Comparison of ENCODE assay signal across 8 mouse cellular contexts in genomic region chr3:126363568-126364505, GRCm38 (mm10). TPM values are rescaled to one million over a fixed set of nuclear protein-coding genes. Genes with fewer than 3 reads are reported as not detected.
DNase-seq lines count a peak whose midpoint lies in the region; ATAC-seq and TF ChIP-seq lines count a peak whose summit lies in the region.

TSS of gene Arsj (plus strand) at chr3:126363684.

- peak within 1 kb of the TSS; percentile 22; the same call in 1 of the 2 replicates for H3K9ac ChIP-seq in forebrain, embryonic 15.5 days (replicated peaks)

- DNase-seq in brain, adult 2 months (ENCODE audit: low read depth, low spot score) = peak; percentile 70
- DNase-seq in heart, postnatal 10 days = peak; percentile 67 to 69
- peak; percentile 61 to 62 for DNase-seq in layer of hippocampus, postnatal 36 days
- DNase-seq in lung, postnatal 4 days = peak; percentile 46 to 66
- DNase-seq in right cerebral cortex, postnatal 25 days = peak; percentile 56

- 16% methylated on average over 41 of the region's 41 CpGs for WGBS in forebrain, embryonic 15.5 days

- peak within 1 kb of the TSS; percentile 65 for H3K4me3 ChIP-seq in E14TG2a.4 (replicated peaks; ENCODE audit: low read length)
- H3K4me3 ChIP-seq in forebrain, embryonic 15.5 days = peak within 1 kb of the TSS; percentile 34

- H3K4me1 ChIP-seq in E14TG2a.4 (replicated peaks; ENCODE audit: low read depth, low read length) = 0 out of 2 replicates have a peak, but pooled peaks cover 3% of the 10 kb centered on the region
- peaks cover 9% of the 10 kb centered on the region for H3K4me1 ChIP-seq in forebrain, embryonic 15.5 days

- no peaks in the 10 kb centered on the region for H3K36me3 ChIP-seq in E14TG2a.4 (ENCODE audit: insufficient read depth, low read length)
- no peaks in the 10 kb centered on the region for H3K36me3 ChIP-seq in forebrain, embryonic 15.5 days

- no peak within 1 kb of the TSS for H3K27ac ChIP-seq in forebrain, embryonic 15.5 days (replicated peaks)

- no peaks in the 10 kb centered on the region for H3K9me3 ChIP-seq in E14TG2a.4 (ENCODE audit: low read length)
- no peaks in the 10 kb centered on the region for H3K9me3 ChIP-seq in forebrain, embryonic 15.5 days

- ATAC-seq in forebrain, embryonic 15.5 days (replicated peaks) = peak; percentile 92
- no peak for ATAC-seq in inflammation-experienced regulatory T-cells, adult 6 months

- H3K27me3 ChIP-seq in E14TG2a.4 (ENCODE audit: insufficient read depth, low read length) = peaks cover 27% of the 10 kb centered on the region
- H3K27me3 ChIP-seq in forebrain, embryonic 15.5 days = no peaks in the 10 kb centered on the region

- peak within 1 kb of the TSS; percentile 67 for H3K4me2 ChIP-seq in forebrain, embryonic 15.5 days (replicated peaks)

- no peak for TF ChIP-seq CTCF in E14TG2a.4 (conservative IDR thresholded peaks at IDR 0.05; ENCODE audit: low read length)

- intact Hi-C loops in heart, postnatal 10 days (cut with DNase I) = no loop called here

RNA-seq across cellular contexts. Expression of gene Arsj, which starts in this region (rescaled TPM):
- polyA plus RNA-seq in forebrain, embryonic 15.5 days (2015; fragmentation: Nextera tagmentation; extraction: Ambion mirVana) = 0.11 and 0.14 TPM in 2 replicates
- 1 to 10 TPM; 1.4 to 1.8 TPM for total RNA-seq in heart, postnatal 10 days (2021)
- 1 to 10 TPM; 3.0 TPM for total RNA-seq in layer of hippocampus, postnatal 36 days (2021)
- polyA plus RNA-seq in inflammation-experienced regulatory T-cells, adult 6 months (2017; shearing (Covaris generic)) = not detected

Comparison
In these comparisons a context has a peak if more than half of its experiments do, and no peak if none do; other contexts are left out.
1. Peak in ATAC-seq, H3K4me3 ChIP-seq, H3K9ac ChIP-seq and H3K4me2 ChIP-seq in forebrain, embryonic 15.5 days; RNA of the gene not detected or under 1 TPM.